Mouse (Mus musculus) layer of hippocampus, postnatal 36 days (tissue): ENCODE data around the gene Fbln1. TPM values are rescaled to one million over a fixed set of nuclear protein-coding genes. Genes with fewer than 3 reads are reported as not detected.

ENCODE experiments used
- DNase-seq, 2 experiments: peaks; one replicate each; pipeline ENCODE4 v3.0.0; 2022
- total RNA-seq, 2 experiments: library from RNA; stranded (reverse); gene quantifications; 2 replicates each; pipeline ENCODE4 v1.2.3; 2021

Gene Fbln1
- total RNA-seq, 2 experiments from 2014 or later, result 9.7 to 16.6 TPM

DNA sequence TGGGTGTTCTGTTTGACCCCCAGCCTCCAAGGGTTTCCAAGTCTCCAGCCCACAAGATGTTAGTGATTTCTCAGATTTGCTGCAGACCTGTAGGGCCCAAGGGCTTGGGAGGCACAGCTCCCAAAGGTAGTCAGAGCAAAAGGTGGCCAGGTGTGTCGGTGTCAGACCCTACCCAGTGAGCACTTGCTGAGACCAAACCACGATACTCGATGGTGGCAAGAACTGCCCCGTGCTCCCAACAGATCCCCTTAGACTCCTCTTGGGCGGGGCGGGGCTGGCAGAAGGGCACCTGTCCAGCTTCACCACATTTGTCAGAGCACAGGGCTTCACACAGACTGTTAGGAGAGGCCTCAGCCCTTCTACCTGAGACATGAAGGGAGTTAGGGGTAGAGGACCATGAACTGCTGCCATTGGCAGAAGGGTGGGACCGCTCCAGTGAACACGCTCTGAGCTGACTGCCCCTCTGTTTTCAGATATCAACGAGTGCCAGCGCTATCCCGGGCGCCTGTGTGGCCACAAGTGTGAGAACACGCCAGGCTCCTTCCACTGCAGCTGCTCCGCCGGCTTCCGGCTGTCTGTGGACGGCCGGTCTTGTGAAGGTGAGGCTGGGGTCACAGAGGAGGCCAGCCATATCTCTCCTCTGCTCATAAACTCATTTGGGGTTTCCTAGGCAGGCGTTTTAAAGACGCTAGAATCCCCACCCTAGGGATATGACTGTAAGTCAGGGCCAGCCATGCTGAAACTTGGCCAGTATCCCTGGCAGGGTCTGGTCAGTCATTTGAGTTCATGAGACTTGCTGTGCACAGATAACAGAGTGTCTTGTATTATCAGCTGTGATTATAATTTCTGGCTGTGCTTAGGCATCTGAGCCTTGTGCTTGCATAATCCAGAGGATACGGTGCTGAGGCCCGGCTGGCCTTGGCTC lies 33.3 kb downstream of the Fbln1 start:
- DNase-seq, result no peak

DNA sequence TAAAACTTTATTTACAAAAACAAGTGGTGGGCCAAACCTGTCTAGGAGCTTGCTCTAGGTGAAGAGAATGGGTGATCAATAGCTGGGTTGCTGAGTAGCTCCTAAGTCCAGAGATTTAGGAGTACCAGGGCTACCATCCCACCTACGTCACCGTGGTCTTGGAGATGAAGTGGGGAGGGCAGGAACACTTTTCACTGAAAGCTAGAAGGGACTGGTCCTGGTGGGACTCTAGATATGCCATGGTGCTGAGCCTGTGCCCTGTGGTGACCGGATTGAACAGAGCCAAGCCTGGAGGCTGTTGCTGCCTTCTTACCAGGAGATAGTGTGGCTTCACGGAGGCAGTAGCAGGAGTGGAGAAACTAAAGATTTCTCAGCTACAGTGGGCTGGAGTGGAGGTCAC lies 34.3 kb downstream of the Fbln1 start:
- no peak for DNase-seq

DNA sequence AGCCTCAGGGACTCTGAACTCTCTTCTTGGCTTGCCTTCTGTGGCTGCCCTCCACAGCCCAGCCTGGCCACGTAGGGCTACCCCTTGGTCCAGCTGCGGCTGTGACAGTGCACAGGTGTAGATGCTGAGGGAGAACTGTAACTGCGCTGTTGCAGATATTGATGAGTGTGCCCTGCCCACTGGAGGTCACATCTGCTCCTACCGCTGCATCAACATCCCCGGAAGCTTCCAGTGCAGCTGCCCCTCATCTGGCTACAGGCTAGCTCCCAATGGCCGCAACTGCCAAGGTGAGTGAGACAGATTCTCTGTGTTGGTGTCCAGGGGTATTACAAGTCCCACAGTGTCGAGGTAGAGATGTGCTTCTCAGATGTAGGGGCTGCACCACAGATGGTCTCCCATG lies 36.1 kb downstream of the Fbln1 start:
- no peak for DNase-seq

DNA sequence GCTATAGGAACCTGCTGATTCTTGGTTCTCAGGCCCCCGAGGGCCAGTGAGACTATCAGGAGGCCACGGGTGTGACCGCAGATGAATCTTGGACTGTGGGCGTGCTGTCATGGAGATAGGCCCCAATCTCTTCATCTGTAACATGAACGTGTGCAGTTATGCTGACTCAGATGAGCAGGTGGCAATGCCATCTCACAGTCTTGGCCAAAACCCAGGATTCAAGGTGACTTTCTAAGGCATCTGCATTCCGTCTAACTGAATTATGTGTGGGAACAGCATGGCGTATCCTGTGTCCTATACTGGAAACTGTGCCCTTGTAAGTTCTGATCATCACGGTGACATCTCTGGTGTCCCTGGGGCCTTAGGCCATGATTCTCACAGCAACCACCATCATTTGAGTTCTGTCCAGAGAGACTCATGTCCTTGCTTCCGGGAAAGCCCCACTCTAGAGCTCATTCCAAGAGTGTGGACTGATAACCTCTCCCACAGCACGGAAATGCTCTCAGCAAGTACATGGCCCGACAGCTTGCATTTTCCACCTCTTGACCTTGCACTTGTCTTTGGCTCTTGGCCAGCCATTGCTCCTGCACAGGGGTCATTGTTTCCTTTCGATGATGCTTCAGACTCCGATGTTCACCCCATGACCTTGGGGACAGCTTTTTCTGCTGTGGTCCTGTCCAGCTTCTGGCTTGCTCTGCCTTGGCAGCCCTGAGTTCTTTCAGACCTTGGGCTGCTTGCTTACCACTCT lies 38.8 kb downstream of the Fbln1 start:
- no peak for DNase-seq

DNA sequence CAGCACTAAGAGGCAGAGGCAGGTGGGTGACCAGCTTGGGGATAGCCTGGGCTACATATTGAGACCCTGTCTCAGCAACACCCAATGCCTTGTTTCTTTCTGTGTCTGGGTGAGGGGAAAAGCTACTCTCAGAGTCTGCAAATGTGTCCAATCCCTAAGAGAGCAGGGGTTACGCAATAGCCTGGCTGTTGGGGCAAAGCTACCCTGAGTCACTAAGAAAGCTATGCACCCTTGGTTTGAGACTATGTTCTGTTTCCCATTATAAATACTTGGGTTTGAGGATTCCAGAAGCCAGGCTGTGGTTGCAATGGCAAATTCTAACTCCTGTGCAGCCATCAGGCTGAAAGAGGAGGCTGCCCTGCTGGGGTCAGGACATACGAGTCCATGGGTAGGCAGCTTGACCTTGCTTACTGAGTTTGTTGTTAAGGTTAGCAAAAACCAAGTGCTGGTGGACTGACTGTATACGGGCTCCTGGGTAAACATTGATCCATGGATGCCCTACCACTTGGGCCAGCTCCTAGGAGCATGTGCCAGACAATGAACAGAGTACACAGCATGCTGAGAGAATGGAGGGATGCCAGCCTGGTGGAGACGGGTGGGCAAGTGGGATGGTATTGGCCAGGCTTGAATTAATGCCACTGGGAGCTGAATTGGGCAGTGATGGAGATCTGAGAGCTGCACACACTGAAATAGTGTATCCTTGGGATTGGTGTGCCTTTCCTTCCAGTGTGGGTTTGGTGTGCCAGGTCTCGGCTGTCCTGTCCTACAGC lies 39.7 kb downstream of the Fbln1 start:
- DNase-seq, result no peak

DNA sequence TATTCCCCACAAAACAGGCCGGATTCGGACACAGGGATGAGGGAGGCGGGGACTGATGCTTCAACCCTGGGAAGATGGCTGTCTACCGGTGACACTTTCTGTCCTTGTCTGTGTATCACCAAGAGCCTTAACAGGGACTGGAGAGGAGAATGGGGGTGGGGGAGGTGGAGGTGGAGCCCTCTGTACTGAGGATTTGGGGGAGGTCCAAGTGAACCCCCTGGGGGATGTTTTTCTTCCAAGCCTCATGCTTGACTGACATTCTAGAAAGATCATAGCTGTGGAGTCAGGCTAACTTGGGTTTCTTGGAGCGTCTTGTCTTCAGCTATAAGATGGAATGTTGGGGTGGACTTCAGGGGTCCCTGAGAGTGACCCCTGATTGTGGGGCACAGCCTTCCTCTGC lies 40.3 kb downstream of the Fbln1 start:
- no peak for DNase-seq

DNA sequence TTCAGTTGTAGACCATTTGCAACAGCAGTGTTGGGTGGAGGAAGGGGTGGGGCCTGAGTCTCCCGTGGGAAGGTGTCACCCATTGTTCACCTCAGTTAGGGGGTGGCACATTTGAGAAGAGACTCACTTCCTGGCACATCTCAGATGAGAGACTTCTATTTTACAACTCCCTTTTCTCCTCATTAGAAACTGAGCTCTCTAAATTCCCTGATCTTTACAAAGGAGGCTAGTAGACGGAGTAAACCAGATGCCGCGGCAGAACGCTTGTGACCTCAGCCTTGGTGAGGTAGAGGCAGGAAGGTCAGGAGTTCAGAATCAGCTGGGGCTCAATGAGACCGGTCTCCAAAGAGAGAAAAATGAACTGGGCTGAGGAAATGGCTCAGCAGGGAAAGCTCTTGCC lies 41.2 kb downstream of the Fbln1 start:
- DNase-seq, result no peak

DNA sequence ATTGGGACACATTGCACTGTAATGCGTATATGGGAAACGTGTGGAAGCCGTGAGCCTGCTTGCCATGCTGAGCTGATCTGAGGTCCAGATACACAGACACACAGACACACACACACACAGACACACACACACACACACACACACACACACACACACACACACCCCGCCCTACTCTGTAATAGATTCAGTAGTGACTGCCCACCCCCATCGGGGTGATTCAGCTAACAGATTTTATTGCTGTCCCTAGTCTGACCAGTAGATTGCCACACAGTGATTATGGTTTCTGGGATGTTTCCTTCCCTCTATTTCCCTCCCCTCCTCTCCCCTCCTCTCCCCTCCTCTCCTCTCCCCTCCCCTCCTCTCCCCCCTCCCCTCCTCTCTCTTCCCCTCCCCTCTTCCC lies 42.6 kb downstream of the Fbln1 start:
- no peak for DNase-seq

DNA sequence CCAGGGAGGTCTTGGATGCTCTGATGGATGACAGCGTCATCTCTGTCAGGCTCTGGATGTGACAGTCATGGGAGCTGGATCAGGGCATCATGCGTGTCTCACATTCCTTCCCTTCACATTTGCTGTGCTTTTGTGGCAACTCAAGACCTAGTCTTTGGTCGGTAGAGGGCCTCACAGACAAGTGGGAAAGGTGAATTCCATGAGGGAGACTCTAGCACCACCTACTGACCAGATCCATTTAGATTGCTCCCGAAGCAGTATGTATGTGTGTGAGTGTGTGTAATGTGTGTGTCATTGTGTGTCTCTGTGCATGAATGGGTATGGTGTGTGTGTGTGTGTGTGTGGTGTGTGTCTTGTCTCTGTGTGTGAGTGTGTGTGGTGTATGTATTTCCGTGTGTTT lies 43.5 kb downstream of the Fbln1 start:
- peak; percentile 25 to 45 for DNase-seq

DNA sequence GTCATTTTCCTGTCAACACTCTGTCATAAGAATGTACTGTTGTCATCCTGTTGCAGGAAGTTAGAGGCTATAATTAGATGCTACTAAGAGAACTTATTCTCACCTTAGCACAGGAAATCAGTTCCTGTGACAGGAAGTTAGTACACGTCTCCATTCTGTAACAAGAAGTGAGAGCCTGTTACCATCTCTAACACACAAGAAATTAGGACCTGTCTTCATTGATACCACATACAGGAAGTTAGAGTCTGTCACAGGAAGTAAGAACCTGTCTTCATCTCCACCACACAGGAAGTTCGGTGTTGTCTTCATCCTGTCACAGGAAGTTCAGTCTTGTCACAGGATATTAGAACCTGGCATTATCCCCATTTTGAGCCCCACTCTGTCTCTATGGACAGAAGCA lies 44.7 kb downstream of the Fbln1 start:
- DNase-seq, result no peak

DNA sequence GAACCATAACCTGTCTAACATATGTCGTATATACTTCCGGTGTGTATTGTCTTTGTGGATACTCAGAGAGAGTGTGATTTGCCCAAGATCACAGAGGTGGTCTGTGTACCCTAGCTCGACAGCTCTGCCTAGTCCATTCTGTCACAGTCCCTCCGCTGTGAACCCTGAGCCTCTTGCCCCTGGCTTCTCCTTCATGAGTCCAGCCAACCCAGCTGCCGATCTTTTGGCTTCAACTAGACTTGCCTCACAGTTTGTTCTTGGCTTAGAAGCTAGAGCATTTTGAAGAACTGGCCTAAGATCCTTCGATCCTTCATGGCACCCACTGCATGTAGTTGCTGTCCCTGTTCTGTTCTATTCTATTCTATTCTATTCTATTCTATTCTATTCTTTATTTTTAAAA lies 46.7 kb downstream of the Fbln1 start:
- DNase-seq, result no peak

DNA sequence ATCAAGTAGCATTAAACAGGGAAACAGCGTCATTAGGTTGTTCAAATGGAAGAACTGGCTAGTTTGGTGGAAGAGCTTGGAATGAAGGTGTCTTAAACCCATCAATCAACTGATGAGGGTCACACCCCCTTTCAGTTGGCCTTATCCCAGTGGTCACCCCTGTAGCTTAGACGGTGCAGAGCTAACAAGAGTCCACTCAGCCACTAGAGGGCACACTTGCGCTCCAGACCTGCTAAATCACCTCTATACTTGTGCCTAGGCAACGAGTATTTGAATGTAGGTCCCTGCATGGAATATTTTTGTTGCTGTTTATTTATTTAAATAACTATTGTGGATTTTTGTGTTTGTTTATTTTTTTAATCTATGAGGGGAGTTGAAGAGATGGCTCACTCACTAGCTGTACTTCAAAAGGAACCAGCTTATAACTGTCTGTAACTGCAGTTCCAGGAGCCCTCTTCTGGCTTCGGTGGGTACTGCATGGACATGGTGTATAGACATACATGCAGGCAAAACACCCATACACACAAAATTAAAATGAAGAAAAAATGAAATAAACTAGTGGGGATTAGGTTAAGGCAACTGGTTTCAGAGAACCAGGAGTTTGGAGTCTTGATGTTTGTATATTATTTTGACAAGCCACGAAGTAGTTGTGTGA lies 52.2 kb downstream of the Fbln1 start:
- no peak for DNase-seq

DNA sequence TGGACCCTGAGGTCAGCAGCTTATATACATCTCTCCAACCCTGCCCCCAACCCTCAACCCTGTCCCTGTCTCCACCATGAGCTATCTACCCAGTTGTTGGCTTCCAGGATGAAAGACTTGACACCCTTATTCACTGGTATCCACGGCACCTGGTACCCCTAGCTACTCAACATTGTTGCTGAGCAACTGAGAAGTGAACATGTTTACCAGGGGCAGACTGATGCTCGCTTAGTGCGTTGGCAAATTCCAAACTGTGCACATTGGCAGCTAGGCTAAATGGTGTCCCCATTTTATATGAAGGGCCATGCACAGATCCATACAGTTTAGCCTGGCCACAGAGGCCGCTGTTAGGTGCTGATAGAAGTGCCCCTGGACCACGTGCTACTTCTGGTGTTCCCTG lies 57.1 kb downstream of the Fbln1 start:
- DNase-seq, result peak in 1 of 2 experiments; percentile 38

DNA sequence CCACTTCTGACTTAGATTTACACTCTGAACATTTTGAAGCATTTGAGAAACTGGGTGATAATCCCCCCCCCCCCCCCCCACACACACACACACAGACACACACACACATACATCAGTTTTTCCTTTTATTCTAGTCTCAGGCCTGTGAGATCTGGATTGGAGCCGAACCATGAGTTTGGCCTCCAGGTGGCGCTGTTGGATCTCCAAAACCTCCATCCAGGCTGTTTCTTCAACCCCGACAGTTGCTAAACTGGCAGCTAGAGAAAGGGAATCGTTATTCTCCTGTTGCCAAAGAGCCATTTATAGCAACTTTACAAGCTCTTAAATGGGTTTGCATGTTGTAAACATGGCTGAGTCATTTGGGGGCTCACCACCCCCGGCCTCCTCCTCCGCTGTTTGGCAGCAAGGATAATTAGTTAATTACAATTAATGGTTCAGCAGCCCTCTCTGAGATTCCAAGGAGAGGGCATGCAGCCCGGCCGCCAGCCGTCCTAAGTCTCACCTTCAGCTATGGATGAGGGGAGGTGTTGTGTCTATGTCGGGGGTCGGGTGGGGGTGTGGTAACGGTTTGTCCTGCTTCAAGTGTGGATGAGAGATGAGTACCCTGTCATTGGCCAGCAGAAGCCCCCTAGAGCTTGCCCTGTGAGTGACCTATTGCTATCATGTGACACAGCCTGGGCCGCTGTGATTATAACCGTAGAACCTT lies 61.1 kb downstream of the Fbln1 start:
- peak; percentile 87 to 90 for DNase-seq

DNA sequence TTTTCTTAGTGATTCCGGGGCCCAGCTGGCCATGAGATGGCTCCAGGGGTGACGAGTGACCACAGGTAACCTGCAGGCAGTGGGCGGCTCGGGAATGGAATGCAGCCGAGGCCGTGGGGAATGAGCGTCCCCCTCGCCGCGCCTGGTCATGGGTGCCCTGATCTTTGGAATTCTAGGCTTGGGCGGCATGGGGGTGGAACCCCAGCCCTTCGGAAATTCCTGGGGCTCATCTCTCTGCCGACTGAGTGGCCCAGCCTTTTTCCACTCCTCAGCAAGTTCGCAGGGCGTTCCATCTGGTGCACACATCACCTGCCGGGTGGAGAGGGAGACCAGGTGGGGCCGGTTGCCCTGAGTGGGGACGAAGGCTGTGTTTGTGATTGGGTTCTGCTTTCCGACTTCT lies 62.1 kb downstream of the Fbln1 start:
- no peak for DNase-seq

DNA sequence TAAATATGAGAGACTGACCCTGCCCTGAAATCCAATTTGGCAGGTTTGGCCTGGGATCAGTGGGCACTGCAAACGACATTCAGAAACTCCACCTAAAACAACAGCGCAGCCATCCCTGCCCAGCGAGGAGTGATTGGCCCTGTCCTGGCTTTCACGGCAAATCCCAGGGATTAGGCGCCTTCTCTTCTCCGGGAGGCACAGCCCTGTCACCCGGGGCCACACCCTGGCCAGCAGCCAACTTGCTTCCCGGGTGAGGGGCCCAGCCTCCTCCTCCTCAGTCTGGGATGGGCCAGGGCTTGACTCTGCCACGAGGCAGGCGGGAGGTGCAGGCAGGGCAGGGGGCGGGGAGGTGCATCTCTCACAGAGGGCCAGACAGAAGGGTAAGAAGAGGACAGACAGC lies 67.2 kb downstream of the Fbln1 start:
- DNase-seq, result no peak

DNA sequence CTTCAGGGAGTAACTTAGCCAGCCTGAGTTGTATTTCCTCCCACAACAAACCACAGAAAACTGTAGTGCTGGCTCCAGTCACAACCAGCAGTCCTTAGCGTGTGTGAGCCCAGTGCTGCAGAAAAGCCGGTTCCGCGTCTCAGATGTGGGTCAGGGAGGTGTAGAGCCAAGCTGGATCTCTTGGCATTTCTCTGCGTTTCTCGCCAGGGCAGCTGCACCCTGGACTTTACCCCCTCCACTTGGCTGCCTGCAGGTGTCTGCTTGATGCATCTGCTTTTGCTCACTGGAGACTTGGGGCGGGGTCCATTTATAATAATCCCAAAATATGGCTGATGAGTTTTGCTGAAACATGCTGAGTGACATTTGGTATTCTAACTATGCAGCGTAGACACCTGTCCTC lies 71.5 kb downstream of the Fbln1 start:
- DNase-seq, result no peak

DNA sequence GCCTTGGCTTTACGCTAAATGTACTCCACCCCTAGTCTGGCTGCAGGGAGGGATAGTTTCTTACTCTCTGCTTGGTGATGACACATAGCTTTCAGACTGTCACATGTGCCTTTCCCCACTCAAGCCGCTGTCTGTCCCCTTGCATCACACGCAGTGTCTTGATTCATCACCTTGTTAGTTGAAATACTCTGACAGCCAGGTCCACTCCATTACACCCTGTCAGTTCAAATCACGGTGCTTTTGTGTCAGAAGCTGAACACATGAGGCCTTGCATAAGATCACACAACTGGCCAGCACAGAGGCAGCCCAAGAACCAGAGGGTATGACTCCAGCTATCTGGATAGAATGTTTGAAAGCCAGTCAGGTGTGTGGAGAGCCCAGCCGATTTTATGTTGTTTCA lies 73.2 kb downstream of the Fbln1 start:
- no peak for DNase-seq

DNA sequence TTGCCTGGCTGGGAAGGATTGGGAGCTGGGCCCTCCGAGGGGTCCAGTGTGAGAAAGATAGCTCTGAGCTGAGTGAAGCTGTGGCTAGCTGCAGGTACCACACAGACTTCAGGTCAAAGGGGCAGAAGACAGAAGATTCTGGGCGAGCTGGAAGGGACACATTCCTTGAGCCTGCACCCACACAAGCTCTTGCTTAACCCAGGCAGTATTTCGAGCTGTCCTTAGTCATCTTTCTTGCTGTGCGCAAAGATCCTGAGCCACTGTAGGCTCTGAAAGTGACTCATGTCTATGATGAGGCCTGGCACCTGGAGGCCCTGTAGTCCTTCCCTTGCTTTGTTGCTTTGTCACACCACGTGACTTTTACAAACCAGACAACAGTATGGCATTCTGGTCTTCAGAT lies 76.3 kb downstream of the Fbln1 start:
- no peak for DNase-seq

DNA sequence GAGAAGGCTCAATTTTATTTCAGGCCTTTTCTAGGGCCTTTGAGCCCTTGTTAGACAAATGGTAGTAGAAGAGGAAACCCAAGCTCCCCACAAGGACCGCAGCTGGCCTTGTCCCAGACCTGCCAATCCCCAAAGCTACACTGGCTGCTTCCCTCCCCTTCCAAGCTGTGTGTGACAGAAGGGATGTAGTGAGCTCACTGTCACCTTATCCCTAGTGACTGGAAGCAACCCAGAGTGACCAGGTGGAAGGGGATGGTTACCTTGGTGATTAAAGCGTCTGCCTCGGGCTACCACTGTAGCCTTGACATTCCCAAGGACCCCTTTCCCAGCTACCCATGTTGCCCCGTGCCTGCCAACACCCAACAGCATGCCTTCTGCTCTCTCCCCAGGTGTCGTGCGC lies 78.9 kb downstream of the Fbln1 start:
- DNase-seq, result no peak

DNA sequence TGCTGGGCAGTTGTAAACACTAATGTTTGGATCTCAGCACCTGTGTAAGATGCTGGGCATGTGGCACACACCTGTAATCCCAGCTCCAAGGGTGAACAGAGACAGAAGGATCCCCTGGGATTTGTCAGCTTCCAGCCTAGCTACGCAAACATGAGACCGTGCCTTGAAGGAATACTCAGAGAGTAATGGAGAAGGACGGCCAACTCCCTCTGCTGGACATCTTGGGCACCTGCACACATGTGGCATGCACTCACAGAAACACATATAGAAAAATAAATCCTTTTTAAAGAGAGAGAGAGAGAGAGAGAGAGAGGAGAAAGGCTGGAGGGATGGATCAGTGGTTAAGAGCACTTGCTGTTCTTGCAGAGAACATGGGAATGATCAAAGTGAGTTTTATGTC lies 88.9 kb downstream of the Fbln1 start:
- DNase-seq, result no peak

DNA sequence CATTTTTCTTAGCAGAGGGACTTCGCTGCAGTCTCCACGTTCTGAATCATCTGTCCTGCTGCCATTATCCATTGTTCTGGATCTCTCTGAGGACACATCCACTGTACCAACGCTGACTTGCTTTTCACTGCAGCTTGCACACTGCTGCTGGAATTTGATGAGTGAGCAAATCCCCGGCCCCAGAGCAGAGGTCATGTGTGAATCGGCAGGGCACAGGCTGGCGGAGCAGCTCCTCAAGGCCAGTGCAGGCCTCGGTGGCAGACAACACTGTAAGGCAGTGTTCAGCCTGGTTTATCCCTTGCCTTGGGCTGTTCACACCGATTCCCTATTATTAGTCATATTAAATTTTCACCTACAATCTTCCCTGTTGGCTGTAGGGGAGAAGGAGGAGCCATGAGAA lies 89.8 kb downstream of the Fbln1 start:
- no peak for DNase-seq
